8 mouse cellular contexts compared by ENCODE assay signal in genomic region chr5:138473601-138474000, GRCm38 (mm10). TPM values are rescaled to one million over a fixed set of nuclear protein-coding genes. Genes with fewer than 3 reads are reported as not detected.
DNase-seq lines count a peak whose midpoint lies in the region; ATAC-seq and TF ChIP-seq lines count a peak whose summit lies in the region.

No protein-coding gene starts in this region.

- no peak for ATAC-seq in intestine, postnatal 0 days
- no peak for ATAC-seq in intestine, embryonic 16.5 days

- 22% methylated on average over 6 of the region's 6 CpGs for WGBS in intestine, postnatal 0 days
- 29% methylated on average over 6 of the region's 6 CpGs for WGBS in intestine, embryonic 16.5 days
- WGBS in embryonic facial prominence, embryonic 10.5 days: 35% methylated on average over 6 of the region's 6 CpGs

- no peaks in the 10 kb centered on the region for H3K27me3 ChIP-seq in intestine, postnatal 0 days (replicated peaks; ENCODE audit: control insufficient read depth, insufficient read depth, low read length)
- no peaks in the 10 kb centered on the region for H3K27me3 ChIP-seq in intestine, embryonic 16.5 days (replicated peaks; ENCODE audit: control insufficient read depth, insufficient read depth, low read length)
- H3K27me3 ChIP-seq in E14TG2a.4 (ENCODE audit: insufficient read depth, low read length): no peaks in the 10 kb centered on the region
- no peaks in the 10 kb centered on the region for H3K27me3 ChIP-seq in embryonic facial prominence, embryonic 10.5 days (replicated peaks; ENCODE audit: low read depth, poor library complexity, severe bottlenecking)

- H3K27ac ChIP-seq in intestine, postnatal 0 days (ENCODE audit: low read depth, low read length): no peak overlapping the region
- H3K27ac ChIP-seq in intestine, embryonic 16.5 days (ENCODE audit: low read length): no peak overlapping the region
- no peak overlapping the region for H3K27ac ChIP-seq in embryonic facial prominence, embryonic 10.5 days (replicated peaks)

- no peak overlapping the region for H3K4me2 ChIP-seq in intestine, postnatal 0 days (replicated peaks; ENCODE audit: low read depth)
- no peak overlapping the region for H3K4me2 ChIP-seq in intestine, embryonic 16.5 days (ENCODE audit: low read depth, low read length)

- no peak overlapping the region for H3K9ac ChIP-seq in intestine, postnatal 0 days (ENCODE audit: low read depth, low read length)
- H3K9ac ChIP-seq in intestine, embryonic 16.5 days (ENCODE audit: low read depth, low read length): no peak overlapping the region

- no peaks in the 10 kb centered on the region for H3K9me3 ChIP-seq in intestine, postnatal 0 days (ENCODE audit: control insufficient read depth)
- H3K9me3 ChIP-seq in intestine, embryonic 16.5 days (ENCODE audit: control insufficient read depth, low read length): no peaks in the 10 kb centered on the region
- H3K9me3 ChIP-seq in E14TG2a.4 (ENCODE audit: low read length): peaks cover 6% of the 10 kb centered on the region
- H3K9me3 ChIP-seq in embryonic facial prominence, embryonic 10.5 days: peaks cover 4% of the 10 kb centered on the region; the same call in 1 of the 2 replicates

- no peak overlapping the region for H3K4me3 ChIP-seq in intestine, postnatal 0 days (ENCODE audit: low read depth, low read length)
- no peak overlapping the region for H3K4me3 ChIP-seq in intestine, embryonic 16.5 days (ENCODE audit: low read length)
- H3K4me3 ChIP-seq in E14TG2a.4 (replicated peaks; ENCODE audit: low read length): no peak overlapping the region
- no peak overlapping the region for H3K4me3 ChIP-seq in embryonic facial prominence, embryonic 10.5 days

- no peaks in the 10 kb centered on the region for H3K36me3 ChIP-seq in intestine, postnatal 0 days (ENCODE audit: control insufficient read depth, insufficient read depth)
- no peaks in the 10 kb centered on the region for H3K36me3 ChIP-seq in intestine, embryonic 16.5 days (ENCODE audit: control insufficient read depth, insufficient read depth, low read length)
- no peaks in the 10 kb centered on the region for H3K36me3 ChIP-seq in E14TG2a.4 (ENCODE audit: insufficient read depth, low read length)
- H3K36me3 ChIP-seq in embryonic facial prominence, embryonic 10.5 days (replicated peaks): no peaks in the 10 kb centered on the region

- peak; percentile 77 for DNase-seq in adrenal gland, postnatal 14 days
- peak; percentile 50 for DNase-seq in embryonic facial prominence, embryonic 10.5 days (ENCODE audit: low spot score)
- DNase-seq in layer of hippocampus, postnatal 25 days (ENCODE audit: extremely low spot score in 1 of 2, low spot score in 1 of 2): peak; percentile 25 to 62
- DNase-seq in ovary, postnatal 14 days (ENCODE audit: low spot score): peak; percentile 38
- DNase-seq in urinary bladder, postnatal 36 days (ENCODE audit: low spot score in 2 of 2): peak; percentile 10 to 42

- H3K4me1 ChIP-seq in intestine, postnatal 0 days (replicated peaks; ENCODE audit: control insufficient read depth, insufficient read depth, low read length): no peaks in the 10 kb centered on the region
- no peaks in the 10 kb centered on the region for H3K4me1 ChIP-seq in intestine, embryonic 16.5 days (ENCODE audit: control insufficient read depth, insufficient read depth, low read length)
- H3K4me1 ChIP-seq in E14TG2a.4 (replicated peaks; ENCODE audit: low read depth, low read length): no peaks in the 10 kb centered on the region
- H3K4me1 ChIP-seq in embryonic facial prominence, embryonic 10.5 days: no peaks in the 10 kb centered on the region

- peak; percentile 88 for TF ChIP-seq CTCF in intestine, postnatal 0 days (IDR thresholded peaks at IDR 0.05; ENCODE audit: low read depth)
- TF ChIP-seq CTCF in E14TG2a.4 (conservative IDR thresholded peaks at IDR 0.05; ENCODE audit: low read length): peak; percentile 83

RNA-seq across cellular contexts. Expression of gene Zfp157, which starts 32.3 kb away (rescaled TPM):
- 9.2 and 11.0 TPM in 2 replicates for polyA plus RNA-seq in intestine, postnatal 0 days (2015; fragmentation: Nextera tagmentation; extraction: Ambion mirVana)
- 22.0 and 24.0 TPM in 2 replicates for polyA plus RNA-seq in intestine, embryonic 16.5 days (2015; fragmentation: Nextera tagmentation; extraction: Ambion mirVana)
- 9.6 and 10.6 TPM in 2 replicates for total RNA-seq in adrenal gland, postnatal 14 days (2021)
- polyA plus RNA-seq in embryonic facial prominence, embryonic 10.5 days (2016; fragmentation: Nextera tagmentation; extraction: Ambion mirVana): 38.9 and 44.9 TPM in 2 replicates
- total RNA-seq in layer of hippocampus, postnatal 25 days (2021): 10 to 100 TPM; 24.9 to 26.3 TPM

Comparison
In these comparisons a context has a peak if more than half of its experiments do, and no peak if none do; other contexts are left out.
1. DNase-seq: peak in every context shown above with its lines; median percentile 77 in adrenal gland, postnatal 14 days; 50 in embryonic facial prominence, embryonic 10.5 days; 44 in layer of hippocampus, postnatal 25 days; 38 in ovary, postnatal 14 days; 26 in urinary bladder, postnatal 36 days.